Mouse (Mus musculus) neural tube, embryonic 13.5 days (tissue): ENCODE data around the gene Rbm14. TPM values are rescaled to one million over a fixed set of nuclear protein-coding genes. Genes with fewer than 3 reads are reported as not detected.

Experiments used
- ATAC-seq: fragments of 200-750 bp; cut with Nextera tagmentation; 2 replicates; pipeline ENCODE4 v1.8.0; 2017; ENCODE audit warnings: low read depth, mild to moderate bottlenecking, moderate TSS enrichment, moderate library complexity
- H3K27ac ChIP-seq: fragments of 300-500 bp; sonication (generic); replicated peaks from 2 replicates; pipeline ENCODE4 v1.5.1; 2015; ENCODE audit warnings: moderate library complexity, mild to moderate bottlenecking, inconsistent platforms
- H3K27me3 ChIP-seq: fragments of 300-500 bp; sonication (generic); 2 replicates; pipeline ENCODE4 v1.6.1; 2015; ENCODE audit warnings: mild to moderate bottlenecking, inconsistent platforms
- H3K36me3 ChIP-seq: fragments of 300-500 bp; sonication (generic); 2 replicates; pipeline ENCODE4 v1.6.1; 2015; ENCODE audit warnings: mild to moderate bottlenecking, inconsistent platforms
- H3K4me1 ChIP-seq: fragments of 300-500 bp; sonication (generic); replicated peaks from 2 replicates; pipeline ENCODE4 v1.6.1; 2015; ENCODE audit warnings: inconsistent platforms
- H3K4me2 ChIP-seq: fragments of 300-500 bp; sonication (generic); 2 replicates; pipeline ENCODE4 v1.6.1; 2015; ENCODE audit warnings: inconsistent platforms, mild to moderate bottlenecking, moderate library complexity
- H3K4me3 ChIP-seq: fragments of 300-500 bp; sonication (generic); 2 replicates; pipeline ENCODE4 v1.5.1; 2015; ENCODE audit warnings: mild to moderate bottlenecking, inconsistent platforms
- H3K9ac ChIP-seq: fragments of 300-500 bp; sonication (generic); 2 replicates; pipeline ENCODE4 v1.6.1; 2015; ENCODE audit warnings: moderate library complexity, mild to moderate bottlenecking, inconsistent platforms
- H3K9me3 ChIP-seq: fragments of 300-500 bp; sonication (generic); 2 replicates; pipeline ENCODE4 v1.6.1; 2016; ENCODE audit warnings: inconsistent platforms
- WGBS: fragments of 180-500 bp; shearing (Covaris S2); methylation state at CpG from one replicate; pipeline ENCODE4 v1.1.7; 2015; 5-methylcytosine and 5-hydroxymethylcytosine counted together
- polyA plus RNA-seq: library from polyadenylated mRNA; unstranded; fragments of >200 nt; fragmentation: Nextera tagmentation; extraction: Ambion mirVana; gene quantifications from 2 replicates; pipeline ENCODE4 v1.2.1, GENCODE M21; 2015

Rbm14 gene
- polyA plus RNA-seq, result 64.0 and 69.5 TPM in 2 replicates

- Histone ChIP-seq H3K9me3 (no peaks in the 10 kb centered on the region), H3K4me2 (peak within 1 kb of the TSS; percentile 99), H3K9ac (peak within 1 kb of the TSS; percentile 81), H3K36me3 (no peaks in the 10 kb centered on the region), H3K4me1 (peaks cover 36% of the 10 kb centered on the region), H3K27ac (peak within 1 kb of the TSS; percentile 91), H3K4me3 (peak within 1 kb of the TSS; percentile 79), H3K27me3 (no peaks in the 10 kb centered on the region)
- peak; percentile 98 for ATAC-seq
- WGBS, result under 1% methylated on average over 83 of the region's 83 CpGs
These were observed at the start of gene Rbm14, which contains the start of gene Gm21992 for GRCm38 (mm10) chr19:4811063-4811908. Gene Rbm14, minus strand, starts transcription at chr19:4811634. Gene Gm21992, minus strand, starts transcription at chr19:4811612.

GRCm38 (mm10) chr19:4859081-4859480 lies 47.6 kb upstream of the Rbm14 start:
- Histone ChIP-seq H3K4me3 (no peak overlapping the region), H3K36me3 (peaks cover 30% of the 10 kb centered on the region), H3K4me1 (peaks cover 16% of the 10 kb centered on the region), H3K9ac (no peak overlapping the region), H3K4me2 (no peak overlapping the region), H3K27me3 (no peaks in the 10 kb centered on the region), H3K9me3 (no peaks in the 10 kb centered on the region), H3K27ac (no peak overlapping the region)
- no peak for ATAC-seq
- WGBS, result 78% methylated on average over 6 of the region's 6 CpGs

- Histone ChIP-seq H3K27me3 (no peaks in the 10 kb centered on the region), H3K4me2 (peak overlapping the region; percentile 97), H3K4me3 (peak overlapping the region; percentile 68), H3K9ac (peak overlapping the region; percentile 88), H3K9me3 (no peaks in the 10 kb centered on the region), H3K4me1 (peaks cover 16% of the 10 kb centered on the region), H3K27ac (no peak overlapping the region), H3K36me3 (peaks cover 22% of the 10 kb centered on the region)
- ATAC-seq, result no peak
- WGBS, result 78% methylated on average over 4 of the region's 4 CpGs
These were observed 44.5 kb upstream of the Rbm14 start for GRCm38 (mm10) chr19:4855951-4856350.

GRCm38 (mm10) chr19:4855470-4855820 lies 44.0 kb upstream of the Rbm14 start:
- no peak; the same call in 1 of the 2 replicates for ATAC-seq

GRCm38 (mm10) chr19:4854552-4855469 lies 43.4 kb upstream of the Rbm14 start, which contains the start of gene Ctsf:
Gene Ctsf, plus strand, starts transcription at chr19:4855130.
- peak; percentile 92 for ATAC-seq

More at GRCm38 (mm10) chr19:4855470-4855820, 44.0 kb upstream of the Rbm14 start:
- H3K9ac ChIP-seq, result peak overlapping the region; percentile 88
- peak overlapping the region; percentile 97 for H3K4me2 ChIP-seq
- peak overlapping the region; percentile 70 for H3K27ac ChIP-seq
- peaks cover 18% of the 10 kb centered on the region for H3K36me3 ChIP-seq
- 1% methylated on average over 14 of the region's 14 CpGs for WGBS
- no peaks in the 10 kb centered on the region for H3K27me3 ChIP-seq
- no peaks in the 10 kb centered on the region for H3K9me3 ChIP-seq
- H3K4me3 ChIP-seq, result peak overlapping the region; percentile 68
- peaks cover 16% of the 10 kb centered on the region for H3K4me1 ChIP-seq

GRCm38 (mm10) chr19:4850281-4850680 lies 38.8 kb upstream of the Rbm14 start:
- H3K4me3 ChIP-seq, result no peak overlapping the region
- H3K27ac ChIP-seq, result no peak overlapping the region
- ATAC-seq, result no peak
- peaks cover 6% of the 10 kb centered on the region for H3K4me1 ChIP-seq
- H3K9ac ChIP-seq, result no peak overlapping the region
- no peak overlapping the region for H3K4me2 ChIP-seq
- 50% methylated on average over 5 of the region's 5 CpGs for WGBS
- H3K36me3 ChIP-seq, result no peaks in the 10 kb centered on the region
- no peaks in the 10 kb centered on the region for H3K9me3 ChIP-seq
- H3K27me3 ChIP-seq, result peaks cover 6% of the 10 kb centered on the region; the same call in 1 of the 2 replicates

More at GRCm38 (mm10) chr19:4854552-4855469, 43.4 kb upstream of the Rbm14 start, which contains the start of gene Ctsf:
- H3K36me3 ChIP-seq, result peaks cover 13% of the 10 kb centered on the region; the same call in 1 of the 2 replicates
- WGBS, result 4% methylated on average over 45 of the region's 45 CpGs
- H3K27ac ChIP-seq, result peak within 1 kb of the TSS; percentile 70
- H3K4me1 ChIP-seq, result peaks cover 16% of the 10 kb centered on the region
- H3K4me2 ChIP-seq, result peak within 1 kb of the TSS; percentile 97
- peak within 1 kb of the TSS; percentile 68 for H3K4me3 ChIP-seq
- no peaks in the 10 kb centered on the region for H3K27me3 ChIP-seq
- no peaks in the 10 kb centered on the region for H3K9me3 ChIP-seq
- H3K9ac ChIP-seq, result peak within 1 kb of the TSS; percentile 88

- Histone ChIP-seq H3K27me3 (peaks cover 6% of the 10 kb centered on the region; the same call in 1 of the 2 replicates), H3K27ac (no peak overlapping the region), H3K4me3 (no peak overlapping the region), H3K4me2 (no peak overlapping the region), H3K9me3 (no peaks in the 10 kb centered on the region), H3K4me1 (peaks cover 5% of the 10 kb centered on the region), H3K9ac (no peak overlapping the region), H3K36me3 (no peaks in the 10 kb centered on the region)
- no peak for ATAC-seq
- 37% methylated on average over 4 of the region's 4 CpGs for WGBS
These were observed 38.4 kb upstream of the Rbm14 start for GRCm38 (mm10) chr19:4849800-4850199.

GRCm38 (mm10) chr19:4847490-4847889 lies 36.1 kb upstream of the Rbm14 start:
- no peaks in the 10 kb centered on the region for H3K36me3 ChIP-seq
- H3K4me1 ChIP-seq, result no peaks in the 10 kb centered on the region
- no peaks in the 10 kb centered on the region for H3K9me3 ChIP-seq
- no peak overlapping the region for H3K4me2 ChIP-seq
- no peak overlapping the region for H3K4me3 ChIP-seq
- H3K9ac ChIP-seq, result no peak overlapping the region
- H3K27me3 ChIP-seq, result peaks cover 14% of the 10 kb centered on the region
- no peak for ATAC-seq
- 53% methylated on average over 7 of the region's 7 CpGs for WGBS
- no peak overlapping the region for H3K27ac ChIP-seq

GRCm38 (mm10) chr19:4845846-4846245 lies 34.4 kb upstream of the Rbm14 start:
- 77% methylated on average over 2 of the region's 2 CpGs for WGBS

GRCm38 (mm10) chr19:4842611-4843010 lies 31.2 kb upstream of the Rbm14 start:
- no peaks in the 10 kb centered on the region for H3K9me3 ChIP-seq
- WGBS, result 76% methylated on average over 2 of the region's 2 CpGs

More at GRCm38 (mm10) chr19:4845846-4846245, 34.4 kb upstream of the Rbm14 start:
- no peaks in the 10 kb centered on the region for H3K4me1 ChIP-seq
- no peak overlapping the region for H3K4me2 ChIP-seq
- no peak for ATAC-seq
- no peak overlapping the region for H3K27ac ChIP-seq
- no peaks in the 10 kb centered on the region for H3K36me3 ChIP-seq
- peaks cover 30% of the 10 kb centered on the region for H3K27me3 ChIP-seq
- no peak overlapping the region for H3K4me3 ChIP-seq
- no peaks in the 10 kb centered on the region for H3K9me3 ChIP-seq
- no peak overlapping the region for H3K9ac ChIP-seq

GRCm38 (mm10) chr19:4840848-4841247 lies 29.4 kb upstream of the Rbm14 start:
- ATAC-seq, result no peak
- H3K4me2 ChIP-seq, result no peak overlapping the region
- no peak overlapping the region for H3K4me3 ChIP-seq
- no peak overlapping the region for H3K27ac ChIP-seq
- 85% methylated on average over 9 of the region's 9 CpGs for WGBS
- peaks cover 23% of the 10 kb centered on the region for H3K4me1 ChIP-seq
- H3K36me3 ChIP-seq, result no peaks in the 10 kb centered on the region
- no peak overlapping the region for H3K9ac ChIP-seq
- no peaks in the 10 kb centered on the region for H3K9me3 ChIP-seq
- peaks cover 38% of the 10 kb centered on the region for H3K27me3 ChIP-seq

More at GRCm38 (mm10) chr19:4842611-4843010, 31.2 kb upstream of the Rbm14 start:
- Histone ChIP-seq H3K9ac (no peak overlapping the region), H3K4me2 (no peak overlapping the region), H3K36me3 (no peaks in the 10 kb centered on the region), H3K4me1 (peaks cover 21% of the 10 kb centered on the region), H3K27ac (no peak overlapping the region), H3K27me3 (peaks cover 41% of the 10 kb centered on the region), H3K4me3 (no peak overlapping the region)
- no peak for ATAC-seq
